Mouse (Mus musculus): Measurements from ENCODE around the gene Nemf.

Gene Nemf

GRCm38 (mm10) chr12:69306333-69306732 lies 50.6 kb downstream of the Nemf start:
- no peak for DNase-seq (ENCODE audit: low read depth, low spot score)

GRCm38 (mm10) chr12:69304051-69304450 lies 52.9 kb downstream of the Nemf start:
- no peak for DNase-seq (ENCODE audit: low read depth, low spot score)

- no peak for DNase-seq (ENCODE audit: low read depth, low spot score)
Measured at GRCm38 (mm10) chr12:69302171-69302570, 54.8 kb downstream of the Nemf start.

GRCm38 (mm10) chr12:69300391-69300790 lies 56.6 kb downstream of the Nemf start:
- DNase-seq (ENCODE audit: low read depth, low spot score) = no peak

- no peak for DNase-seq (ENCODE audit: low read depth, low spot score)
Measured at GRCm38 (mm10) chr12:69299831-69300230, 57.1 kb downstream of the Nemf start.

GRCm38 (mm10) chr12:69299231-69299630 lies 57.7 kb downstream of the Nemf start:
- DNase-seq (ENCODE audit: low read depth, low spot score) = no peak

GRCm38 (mm10) chr12:69298281-69298680 lies 58.7 kb downstream of the Nemf start:
- DNase-seq (ENCODE audit: low read depth, low spot score) = no peak

- DNase-seq (ENCODE audit: low read depth, low spot score) = no peak
Measured at GRCm38 (mm10) chr12:69297411-69298150, 59.4 kb downstream of the Nemf start.

- peak; percentile 78 for DNase-seq (ENCODE audit: low read depth, low spot score)
Measured at GRCm38 (mm10) chr12:69296511-69297410, 60.2 kb downstream of the Nemf start, which contains the start of gene Klhdc2. TSS of gene Klhdc2 (plus strand) at chr12:69296681.

GRCm38 (mm10) chr12:69295651-69296050 lies 61.3 kb downstream of the Nemf start:
- no peak for DNase-seq (ENCODE audit: low read depth, low spot score)

- no peak for DNase-seq (ENCODE audit: low read depth, low spot score)
Measured at GRCm38 (mm10) chr12:69294936-69295335, 62.0 kb downstream of the Nemf start.

GRCm38 (mm10) chr12:69293815-69294214 lies 63.1 kb downstream of the Nemf start:
- DNase-seq (ENCODE audit: low read depth, low spot score) = no peak

GRCm38 (mm10) chr12:69292401-69292800 lies 64.6 kb downstream of the Nemf start:
- no peak for DNase-seq (ENCODE audit: low read depth, low spot score)

- DNase-seq (ENCODE audit: low read depth, low spot score) = no peak
Measured at GRCm38 (mm10) chr12:69288699-69289098, 68.3 kb downstream of the Nemf start.

- no peak for DNase-seq (ENCODE audit: low read depth, low spot score)
Measured at GRCm38 (mm10) chr12:69287535-69287934, 69.4 kb downstream of the Nemf start.

GRCm38 (mm10) chr12:69283146-69283545 lies 73.8 kb downstream of the Nemf start:
- DNase-seq (ENCODE audit: low read depth, low spot score) = no peak

GRCm38 (mm10) chr12:69280915-69281314 lies 76.0 kb downstream of the Nemf start:
- DNase-seq (ENCODE audit: low read depth, low spot score) = no peak

- no peak for DNase-seq (ENCODE audit: low read depth, low spot score)
Measured at GRCm38 (mm10) chr12:69279931-69280469, 77.0 kb downstream of the Nemf start.

GRCm38 (mm10) chr12:69268956-69269355 lies 88.0 kb downstream of the Nemf start:
- DNase-seq (ENCODE audit: low read depth, low spot score) = no peak

- no peak for DNase-seq (ENCODE audit: low read depth, low spot score)
Measured at GRCm38 (mm10) chr12:69267956-69268632, 88.9 kb downstream of the Nemf start.

- DNase-seq (ENCODE audit: low read depth, low spot score) = no peak
Measured at GRCm38 (mm10) chr12:69265031-69265430, 91.9 kb downstream of the Nemf start.

GRCm38 (mm10) chr12:69262251-69262650 lies 94.7 kb downstream of the Nemf start:
- no peak for DNase-seq (ENCODE audit: low read depth, low spot score)

Measured in retina, adult 2 months (tissue).